Mouse (Mus musculus) G1E (cell line): ENCODE results near the gene Cfap20. TPM values are rescaled to one million over a fixed set of nuclear protein-coding genes. Genes with fewer than 3 reads are reported as not detected.

Source experiments
- ATAC-seq: 2 replicates; pipeline ENCODE4 v1.8.0; 2016; ENCODE audit warnings: mild to moderate bottlenecking; ENCODE audit not compliant: insufficient number of reproducible peaks, poor library complexity, low FRiP score, severe bottlenecking; ENCODE audit errors: extremely low read depth
- DNase-seq: peaks from one replicate; pipeline ENCODE4 v3.0.0; 2012; ENCODE audit warnings: low spot score
- H3K27me3 ChIP-seq: 2 replicates; pipeline ENCODE4 v1.6.1; 2012; ENCODE audit warnings: mild to moderate bottlenecking, low read length, inconsistent platforms; ENCODE audit not compliant: insufficient read depth
- H3K36me3 ChIP-seq: replicated peaks from 2 replicates; pipeline ENCODE3; 2012; ENCODE audit warnings: mild to moderate bottlenecking, inconsistent platforms
- H3K4me1 ChIP-seq: 2 replicates; pipeline ENCODE4 v1.6.1; 2012; ENCODE audit warnings: low read depth, low read length, inconsistent platforms, mixed read lengths; ENCODE audit not compliant: insufficient read depth
- H3K4me3 ChIP-seq: 2 replicates; pipeline ENCODE4 v1.5.1; 2012; ENCODE audit warnings: low read depth, mild to moderate bottlenecking, inconsistent platforms, low read length, moderate library complexity, mixed read lengths
- H3K9me3 ChIP-seq: replicated peaks from 2 replicates; pipeline ENCODE4 v1.6.1; 2012; ENCODE audit warnings: inconsistent platforms
- CTCF ChIP-seq: IDR thresholded peaks from 2 replicates; pipeline ENCODE4 v1.5.1; 2012; ENCODE audit warnings: low read depth, low read length, inconsistent platforms, mixed read lengths
- GATA1 ChIP-seq: IDR thresholded peaks from 2 replicates; pipeline ENCODE4 v1.6.1; 2012; ENCODE audit warnings: borderline replicate concordance, low read length, inconsistent platforms, mixed read lengths
- GATA2 ChIP-seq: IDR thresholded peaks from 2 replicates; pipeline ENCODE4 v1.6.1; 2012; ENCODE audit warnings: low read depth, low read length, inconsistent platforms, borderline replicate concordance
- POLR2AphosphoS5 ChIP-seq: IDR thresholded peaks from 2 replicates; pipeline ENCODE4 v1.6.1; 2012; ENCODE audit warnings: low read depth, low read length, inconsistent platforms; ENCODE audit not compliant: insufficient replicate concordance
- TAL1 ChIP-seq: conservative IDR thresholded peaks from 2 replicates; pipeline ENCODE4 v1.6.1; 2012; ENCODE audit warnings: low read depth, low read length, inconsistent platforms, mixed read lengths
- polyA plus RNA-seq: library from polyadenylated mRNA; stranded (reverse); fragments of >175 nt; gene quantifications from 2 replicates; pipeline ENCODE4 v1.2.3, GENCODE M21; 2012
- total RNA-seq, 2 experiments: library from RNA; stranded (forward) in 1 of 2; stranded (reverse) in 1 of 2; fragments of 200-1000 nt in 1 of 2; fragments of >200 nt in 1 of 2; fragmentation: Nextera tagmentation in 1 of 2; gene quantifications; 2 replicates each; pipeline ENCODE4 v1.2.3; 2014 to 2017

Cfap20 gene
- total and polyA plus RNA-seq, 3 experiments = 29.3 to 62.4 (median 52.3) TPM

DNA sequence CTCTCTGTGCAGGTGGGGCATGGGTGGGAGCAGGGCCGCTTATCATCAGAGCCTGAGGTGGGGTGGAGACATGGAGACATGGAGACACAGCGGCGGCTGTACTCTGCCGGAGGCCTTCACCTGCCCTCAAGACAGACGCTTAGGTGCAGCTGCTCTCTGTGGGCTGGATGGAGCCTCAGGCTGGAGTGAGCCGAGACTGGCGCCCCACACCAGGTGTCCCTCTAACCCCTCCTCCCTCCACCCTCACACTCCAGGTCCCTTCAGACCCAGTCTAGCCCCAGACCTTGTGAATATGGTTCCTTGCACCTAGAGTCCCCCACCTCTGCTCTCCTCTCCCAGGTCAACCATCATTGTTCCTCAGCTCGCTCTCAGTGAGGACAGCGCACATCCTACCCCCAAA is 35.5 kb downstream of the Cfap20 start:
- Histone ChIP-seq H3K4me3 (no peak overlapping the region), H3K9me3 (no peaks in the 10 kb centered on the region), H3K4me1 (peaks cover 27% of the 10 kb centered on the region), H3K36me3 (no peaks in the 10 kb centered on the region), H3K27me3 (peaks cover 36% of the 10 kb centered on the region)
- ATAC-seq (no peak), DNase-seq (no peak)
- no peak for TF ChIP-seq POLR2AphosphoS5
- TF ChIP-seq CTCF = no peak
- no peak for TF ChIP-seq GATA2
- TF ChIP-seq GATA1 = no peak
- TF ChIP-seq TAL1 = no peak

DNA sequence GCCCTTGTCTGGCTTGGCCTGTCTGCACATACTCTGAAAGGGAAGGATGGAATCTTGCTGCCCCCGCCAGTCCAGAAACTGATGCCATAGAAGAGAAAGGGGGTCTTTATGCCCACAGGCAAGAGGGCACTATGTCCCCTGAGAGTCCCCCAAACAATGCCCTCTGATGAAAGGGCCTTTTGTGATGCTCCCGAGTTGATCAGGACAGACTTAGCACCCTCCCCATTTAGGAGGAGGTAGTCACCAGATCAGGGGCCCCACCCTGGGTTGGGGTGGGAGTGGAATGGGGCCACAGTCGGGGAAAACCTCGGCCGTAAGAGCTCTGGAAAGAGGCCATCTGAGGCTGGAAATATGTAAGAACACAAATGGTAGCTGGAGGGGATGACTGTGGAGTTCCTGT is 37.5 kb downstream of the Cfap20 start:
- Histone ChIP-seq H3K36me3 (no peaks in the 10 kb centered on the region), H3K4me3 (no peak overlapping the region), H3K27me3 (peaks cover 48% of the 10 kb centered on the region), H3K4me1 (peaks cover 27% of the 10 kb centered on the region), H3K9me3 (no peaks in the 10 kb centered on the region)
- no peak for TF ChIP-seq POLR2AphosphoS5
- no peak for TF ChIP-seq TAL1
- no peak for TF ChIP-seq CTCF
- no peak for TF ChIP-seq GATA2
- no peak for TF ChIP-seq GATA1
- DNase-seq (no peak), ATAC-seq (no peak)

DNA sequence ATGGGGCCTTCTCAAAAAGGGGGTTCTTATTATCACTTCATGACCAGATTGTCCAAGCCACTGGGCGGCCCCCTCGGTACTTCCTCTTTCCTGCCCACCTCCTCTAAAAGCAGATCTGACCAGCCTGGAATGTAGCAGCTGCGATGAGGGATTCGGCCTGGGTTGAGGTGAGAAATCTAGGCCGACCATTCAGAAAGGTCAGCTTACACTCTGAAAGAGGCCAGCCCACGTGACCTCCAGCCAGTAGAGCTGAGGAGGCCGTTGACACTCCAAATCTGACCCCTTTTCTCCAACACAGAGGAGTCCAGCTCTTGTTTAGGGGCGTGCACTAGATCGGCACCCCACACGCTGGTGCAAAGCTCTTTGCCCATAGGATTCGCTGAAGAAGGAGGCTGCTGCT is 37.9 kb downstream of the Cfap20 start:
- TF ChIP-seq CTCF = no peak
- no peak for ATAC-seq
- Histone ChIP-seq H3K4me1 (peaks cover 27% of the 10 kb centered on the region), H3K36me3 (no peaks in the 10 kb centered on the region), H3K9me3 (no peaks in the 10 kb centered on the region), H3K27me3 (peaks cover 45% of the 10 kb centered on the region), H3K4me3 (no peak overlapping the region)
- DNase-seq = no peak

DNA sequence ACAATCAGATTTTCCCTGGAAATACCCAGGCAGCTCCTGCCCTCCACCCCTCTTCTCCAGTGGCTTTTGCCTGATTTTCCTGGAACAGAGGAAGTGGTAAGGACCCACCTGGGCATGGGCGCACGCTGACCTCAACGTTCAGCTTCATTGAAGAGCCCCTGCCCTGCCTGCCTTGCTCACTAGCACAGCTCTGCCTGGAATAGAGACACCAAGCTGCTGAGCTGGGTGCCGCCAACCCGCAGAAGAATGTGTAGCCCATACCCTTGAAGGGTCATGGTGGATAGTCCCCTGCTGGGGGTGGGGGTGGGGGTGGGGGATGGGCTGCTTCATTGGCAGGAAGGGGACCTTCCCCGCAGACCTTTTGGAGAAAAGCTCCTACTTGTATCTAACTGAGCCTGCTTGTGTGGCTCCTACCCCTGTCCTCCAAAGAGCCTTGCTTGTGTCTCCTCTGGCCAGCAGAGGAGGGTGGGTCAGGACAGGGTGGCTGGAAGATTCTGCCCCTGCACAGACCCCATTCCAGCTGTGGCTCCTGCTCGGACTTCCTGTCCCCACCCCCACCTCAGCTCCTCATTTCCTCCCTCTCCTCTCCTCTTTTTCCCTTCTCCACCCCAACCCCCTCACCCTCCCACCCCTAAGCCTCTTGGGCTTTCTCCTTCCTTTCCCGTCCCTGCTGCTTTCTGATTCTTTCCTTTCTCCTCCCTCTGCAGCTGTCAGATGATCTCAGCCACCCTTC is 39.3 kb downstream of the Cfap20 start:
- H3K36me3 ChIP-seq = no peaks in the 10 kb centered on the region
- DNase-seq = no peak
- TF ChIP-seq GATA2 (no peak), GATA1 (no peak), TAL1 (no peak), CTCF (no peak), POLR2AphosphoS5 (no peak)
- no peak overlapping the region for H3K4me3 ChIP-seq
- H3K9me3 ChIP-seq = no peaks in the 10 kb centered on the region
- ATAC-seq = no peak
- peaks cover 27% of the 10 kb centered on the region for H3K4me1 ChIP-seq
- peaks cover 37% of the 10 kb centered on the region for H3K27me3 ChIP-seq

DNA sequence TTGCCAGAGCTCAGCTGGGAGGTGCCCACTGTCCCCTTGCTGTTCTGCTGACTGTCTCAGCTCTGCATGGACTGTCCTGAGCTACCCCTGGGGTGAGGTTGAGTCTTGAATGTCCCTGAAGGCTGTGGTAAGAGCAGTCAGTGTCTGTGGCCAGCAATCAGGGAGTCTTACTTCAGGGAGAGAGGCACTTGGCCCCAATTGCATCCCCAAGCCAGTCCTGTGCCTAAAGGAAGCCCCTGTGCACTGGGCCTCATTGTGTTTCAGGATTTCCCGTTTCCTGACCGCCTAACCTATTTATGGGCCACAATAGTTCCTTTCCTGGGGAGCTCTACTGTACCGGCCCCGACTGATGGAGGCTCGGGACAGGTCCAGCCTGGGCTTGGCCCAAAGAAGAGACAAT is 42.1 kb downstream of the Cfap20 start:
- Histone ChIP-seq H3K4me3 (no peak overlapping the region), H3K4me1 (peaks cover 28% of the 10 kb centered on the region), H3K9me3 (no peaks in the 10 kb centered on the region), H3K36me3 (no peaks in the 10 kb centered on the region), H3K27me3 (peaks cover 32% of the 10 kb centered on the region)
- no peak for ATAC-seq
- DNase-seq = no peak
- no peak for TF ChIP-seq GATA1
- TF ChIP-seq CTCF = no peak
- no peak for TF ChIP-seq TAL1
- no peak for TF ChIP-seq GATA2

DNA sequence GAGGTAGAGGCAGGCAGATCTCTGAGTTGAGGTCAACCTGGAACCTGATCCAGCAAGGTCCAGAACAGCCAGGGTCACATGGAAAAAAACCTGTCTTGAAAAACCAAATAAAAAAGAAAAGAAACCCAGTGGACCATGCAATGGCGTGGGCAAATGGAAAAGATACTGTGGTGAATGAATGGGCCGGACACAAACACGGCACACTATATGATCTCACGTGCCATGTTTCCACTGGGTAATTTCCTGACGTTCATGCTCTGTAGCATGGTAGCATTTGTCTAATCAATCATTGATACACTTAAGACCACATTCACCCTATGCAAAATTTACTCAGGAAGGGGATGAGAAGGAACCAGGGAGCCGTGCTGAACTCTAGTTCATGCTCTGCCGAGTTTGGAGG is 43.6 kb downstream of the Cfap20 start:
- Histone ChIP-seq H3K27me3 (peaks cover 28% of the 10 kb centered on the region), H3K4me1 (peaks cover 13% of the 10 kb centered on the region), H3K4me3 (no peak overlapping the region), H3K36me3 (no peaks in the 10 kb centered on the region), H3K9me3 (no peaks in the 10 kb centered on the region)
- DNase-seq = no peak
- ATAC-seq = no peak
- no peak for TF ChIP-seq GATA2
- no peak for TF ChIP-seq TAL1
- no peak for TF ChIP-seq GATA1
- TF ChIP-seq CTCF = no peak
- no peak for TF ChIP-seq POLR2AphosphoS5

DNA sequence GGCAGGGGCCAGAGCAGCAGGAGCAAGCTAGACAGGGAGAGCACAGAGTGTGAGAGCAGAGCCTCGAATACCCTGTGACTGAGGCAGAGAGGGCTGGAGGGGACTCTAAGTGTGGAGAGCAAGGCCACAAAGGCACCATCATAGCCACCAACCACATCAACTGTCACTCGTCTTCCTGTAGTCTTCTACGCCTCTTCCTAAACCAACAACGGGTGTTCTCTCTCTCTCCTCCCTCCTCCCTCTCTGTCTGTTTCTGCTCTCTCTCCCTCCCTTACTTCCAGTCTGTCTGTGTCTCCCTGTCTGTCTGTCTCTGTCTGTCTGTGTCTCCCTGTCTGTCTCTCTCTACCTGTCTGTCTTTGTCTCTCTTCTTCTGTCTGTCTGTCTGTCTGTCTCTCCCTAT is 44.4 kb downstream of the Cfap20 start:
- H3K4me1 ChIP-seq = peaks cover 8% of the 10 kb centered on the region

More for the DNA sequence above, 44.4 kb downstream of the Cfap20 start:
- TF ChIP-seq CTCF = no peak
- no peak for TF ChIP-seq GATA1
- no peak for TF ChIP-seq POLR2AphosphoS5
- TF ChIP-seq GATA2 = no peak
- TF ChIP-seq TAL1 = no peak
- peaks cover 28% of the 10 kb centered on the region for H3K27me3 ChIP-seq
- ATAC-seq (no peak), DNase-seq (no peak)
- H3K9me3 ChIP-seq = no peaks in the 10 kb centered on the region
- H3K4me3 ChIP-seq = no peak overlapping the region
- H3K36me3 ChIP-seq = no peaks in the 10 kb centered on the region
